12 mouse cellular contexts compared by ENCODE assay signal in genomic region chr12:115023742-115024141, GRCm38 (mm10).
"Had no signal": no experiment of that assay in that cellular context is flagged by ENCODE, and none has a peak within 500 bp of the region (broad histone marks: within the 10 kb centered on the region; RNA-seq: fewer than 3 reads in every experiment).

No protein-coding gene starts in this region.

- H3K27me3 ChIP-seq: limb, embryonic 13.5 days; midbrain, embryonic 15.5 days; neural tube, embryonic 12.5 days had no signal

- ATAC-seq: intestine, embryonic 16.5 days; midbrain, embryonic 15.5 days had no signal

- H3K4me3 ChIP-seq: limb, embryonic 13.5 days; midbrain, embryonic 10.5 days; midbrain, embryonic 15.5 days; neural tube, embryonic 12.5 days had no signal

- H3K36me3 ChIP-seq: limb, embryonic 13.5 days; midbrain, embryonic 10.5 days; midbrain, embryonic 15.5 days; neural tube, embryonic 12.5 days had no signal

- DNase-seq: kidney, adult 2 months; kidney, postnatal 10 days; left cerebral cortex, postnatal 4 days; lung, adult 18-20 months; right cerebral cortex, postnatal 14 days; thymus, postnatal 4 days had no signal

- H3K9ac ChIP-seq: limb, embryonic 13.5 days; midbrain, embryonic 15.5 days; neural tube, embryonic 12.5 days had no signal

- H3K4me1 ChIP-seq: limb, embryonic 13.5 days; midbrain, embryonic 10.5 days; midbrain, embryonic 15.5 days; neural tube, embryonic 12.5 days had no signal

- H3K4me2 ChIP-seq: limb, embryonic 13.5 days; midbrain, embryonic 15.5 days; neural tube, embryonic 12.5 days had no signal

- H3K27ac ChIP-seq: limb, embryonic 13.5 days; midbrain, embryonic 10.5 days; midbrain, embryonic 15.5 days; neural tube, embryonic 12.5 days; stomach, postnatal 0 days had no signal
